Mouse (Mus musculus): ENCODE results near the gene Cth. TPM values are rescaled to one million over a fixed set of nuclear protein-coding genes. Genes with fewer than 3 reads are reported as not detected.

Gene Cth
- polyA plus RNA-seq, 1 experiment, result 147 TPM

- DNase-seq, result peak; percentile 88
- Histone ChIP-seq H3K4me1 (ENCODE audit: control insufficient read depth, insufficient read depth, low read length) (peaks cover 21% of the 10 kb centered on the region; the same call in 1 of the 2 replicates), H3K27me3 (replicated peaks; ENCODE audit: control insufficient read depth, insufficient read depth, low read length) (no peaks in the 10 kb centered on the region), H3K27ac (ENCODE audit: insufficient read depth, low read depth, low read length) (peak overlapping the region; percentile 86), H3K4me3 (ENCODE audit: insufficient read depth, low read depth, low read length) (no peak overlapping the region), H3K36me3 (ENCODE audit: control insufficient read depth, insufficient read depth, low read length) (peaks cover 8% of the 10 kb centered on the region)
- TF ChIP-seq POLR2A (IDR thresholded peaks at IDR 0.05; ENCODE audit: low read depth, low read length) (no peak), CTCF (conservative IDR thresholded peaks at IDR 0.05; ENCODE audit: insufficient read depth, insufficient read length, low read depth, low read length) (no peak)
- 31% methylated on average over 2 of the region's 2 CpGs for WGBS
Observed at GRCm38 (mm10) chr3:157912155-157912554, 12.7 kb downstream of the Cth start.

GRCm38 (mm10) chr3:157910262-157910661, 14.6 kb downstream of the Cth start:
- WGBS, result 60% methylated on average over 3 of the region's 3 CpGs
- no peak for DNase-seq

GRCm38 (mm10) chr3:157908166-157908565, 16.7 kb downstream of the Cth start:
- Histone ChIP-seq H3K4me1 (ENCODE audit: control insufficient read depth, insufficient read depth, low read length) (peaks cover 17% of the 10 kb centered on the region; the same call in 1 of the 2 replicates), H3K27me3 (replicated peaks; ENCODE audit: control insufficient read depth, insufficient read depth, low read length) (no peaks in the 10 kb centered on the region), H3K36me3 (ENCODE audit: control insufficient read depth, insufficient read depth, low read length) (peaks cover 12% of the 10 kb centered on the region), H3K4me3 (ENCODE audit: insufficient read depth, low read depth, low read length) (no peak overlapping the region), H3K27ac (ENCODE audit: insufficient read depth, low read depth, low read length) (no peak overlapping the region)
- no peak for DNase-seq
- TF ChIP-seq CTCF (conservative IDR thresholded peaks at IDR 0.05; ENCODE audit: insufficient read depth, insufficient read length, low read depth, low read length) (no peak), POLR2A (IDR thresholded peaks at IDR 0.05; ENCODE audit: low read depth, low read length) (no peak)
- 80% methylated on average over 3 of the region's 3 CpGs for WGBS

More at GRCm38 (mm10) chr3:157910262-157910661, 14.6 kb downstream of the Cth start:
- TF ChIP-seq POLR2A (IDR thresholded peaks at IDR 0.05; ENCODE audit: low read depth, low read length), result no peak
- no peak for TF ChIP-seq CTCF (conservative IDR thresholded peaks at IDR 0.05; ENCODE audit: insufficient read depth, insufficient read length, low read depth, low read length)
- H3K36me3 ChIP-seq (ENCODE audit: control insufficient read depth, insufficient read depth, low read length), result peaks cover 11% of the 10 kb centered on the region
- peaks cover 17% of the 10 kb centered on the region; the same call in 1 of the 2 replicates for H3K4me1 ChIP-seq (ENCODE audit: control insufficient read depth, insufficient read depth, low read length)
- no peaks in the 10 kb centered on the region for H3K27me3 ChIP-seq (replicated peaks; ENCODE audit: control insufficient read depth, insufficient read depth, low read length)
- H3K4me3 ChIP-seq (ENCODE audit: insufficient read depth, low read depth, low read length), result no peak overlapping the region
- no peak overlapping the region for H3K27ac ChIP-seq (ENCODE audit: insufficient read depth, low read depth, low read length)

DNA sequence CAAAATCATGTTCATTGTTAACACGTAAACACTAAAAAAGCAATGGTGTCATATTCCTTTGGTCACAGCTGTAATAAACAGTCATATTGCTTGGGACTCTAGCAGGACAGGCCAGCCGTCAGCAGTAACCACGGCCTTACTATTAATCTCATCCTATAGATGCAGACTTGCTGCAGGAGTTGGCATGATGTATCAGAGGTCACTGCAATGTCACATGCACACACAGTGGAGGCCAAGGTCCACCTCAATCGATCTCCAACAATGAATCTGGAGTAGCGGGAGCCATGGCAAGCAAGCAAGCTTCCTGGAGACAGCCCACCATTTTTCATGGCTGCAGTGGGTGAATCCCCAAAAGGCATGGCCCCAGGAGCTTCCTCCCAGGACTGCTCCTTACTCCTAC, 23.2 kb downstream of the Cth start:
- no peak for TF ChIP-seq CTCF (conservative IDR thresholded peaks at IDR 0.05; ENCODE audit: insufficient read depth, insufficient read length, low read depth, low read length)
- TF ChIP-seq POLR2A (IDR thresholded peaks at IDR 0.05; ENCODE audit: low read depth, low read length), result no peak

GRCm38 (mm10) chr3:157899986-157900385, 24.9 kb downstream of the Cth start:
- Histone ChIP-seq H3K4me3 (ENCODE audit: insufficient read depth, low read depth, low read length) (no peak overlapping the region), H3K4me1 (ENCODE audit: control insufficient read depth, insufficient read depth, low read length) (no peaks in the 10 kb centered on the region), H3K27me3 (replicated peaks; ENCODE audit: control insufficient read depth, insufficient read depth, low read length) (no peaks in the 10 kb centered on the region), H3K36me3 (ENCODE audit: control insufficient read depth, insufficient read depth, low read length) (peaks cover 5% of the 10 kb centered on the region), H3K27ac (ENCODE audit: insufficient read depth, low read depth, low read length) (no peak overlapping the region)
- DNase-seq, result peak; percentile 55
- 50% methylated on average over 1 of the region's 1 CpGs for WGBS
- no peak for TF ChIP-seq POLR2A (IDR thresholded peaks at IDR 0.05; ENCODE audit: low read depth, low read length)
- no peak for TF ChIP-seq CTCF (conservative IDR thresholded peaks at IDR 0.05; ENCODE audit: insufficient read depth, insufficient read length, low read depth, low read length)

More for the DNA sequence above, 23.2 kb downstream of the Cth start:
- 81% methylated on average over 5 of the region's 5 CpGs for whole genome bisulfite sequencing
- peaks cover 3% of the 10 kb centered on the region for H3K36me3 ChIP-seq (ENCODE audit: control insufficient read depth, insufficient read depth, low read length)
- DNase-seq, result no peak
- H3K4me3 ChIP-seq (ENCODE audit: insufficient read depth, low read depth, low read length), result no peak overlapping the region
- H3K4me1 ChIP-seq (ENCODE audit: control insufficient read depth, insufficient read depth, low read length), result no peaks in the 10 kb centered on the region
- H3K27ac ChIP-seq (ENCODE audit: insufficient read depth, low read depth, low read length), result no peak overlapping the region
- H3K27me3 ChIP-seq (replicated peaks; ENCODE audit: control insufficient read depth, insufficient read depth, low read length), result no peaks in the 10 kb centered on the region

- WGBS, result 89% methylated on average over 3 of the region's 3 CpGs
- H3K36me3 ChIP-seq (ENCODE audit: control insufficient read depth, insufficient read depth, low read length), result peaks cover 6% of the 10 kb centered on the region
Observed at GRCm38 (mm10) chr3:157897645-157898044, 27.2 kb downstream of the Cth start.

DNA sequence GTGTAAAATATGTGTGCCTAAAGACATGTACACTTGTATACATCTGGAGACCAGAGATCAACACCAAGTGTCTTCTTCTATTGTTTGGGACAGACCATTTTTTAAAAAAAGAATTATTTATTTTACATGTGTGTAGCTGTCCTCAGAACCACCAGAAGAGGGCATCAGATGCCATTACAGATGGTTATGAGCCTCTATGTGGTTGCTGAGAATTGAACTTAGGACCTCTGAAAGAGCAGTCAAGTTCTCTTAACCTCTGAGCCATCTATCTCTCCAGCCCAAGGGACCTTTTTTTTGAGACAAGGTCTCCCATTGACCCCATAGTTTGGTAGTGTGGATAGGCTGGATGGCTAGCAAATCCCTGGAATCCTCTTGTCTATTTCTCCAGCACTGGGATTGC, 33.1 kb downstream of the Cth start:
- TF ChIP-seq POLR2A (IDR thresholded peaks at IDR 0.05; ENCODE audit: low read depth, low read length) (no peak), CTCF (conservative IDR thresholded peaks at IDR 0.05; ENCODE audit: insufficient read depth, insufficient read length, low read depth, low read length) (no peak)
- H3K27ac ChIP-seq (ENCODE audit: insufficient read depth, low read depth, low read length), result no peak overlapping the region
- no peak overlapping the region for H3K4me3 ChIP-seq (ENCODE audit: insufficient read depth, low read depth, low read length)
- no peaks in the 10 kb centered on the region for H3K4me1 ChIP-seq (ENCODE audit: control insufficient read depth, insufficient read depth, low read length)
- peaks cover 4% of the 10 kb centered on the region for H3K36me3 ChIP-seq (ENCODE audit: control insufficient read depth, insufficient read depth, low read length)
- no peaks in the 10 kb centered on the region for H3K27me3 ChIP-seq (replicated peaks; ENCODE audit: control insufficient read depth, insufficient read depth, low read length)
- no peak for DNase-seq

More at GRCm38 (mm10) chr3:157897645-157898044, 27.2 kb downstream of the Cth start:
- Histone ChIP-seq H3K27ac (ENCODE audit: insufficient read depth, low read depth, low read length) (no peak overlapping the region), H3K27me3 (replicated peaks; ENCODE audit: control insufficient read depth, insufficient read depth, low read length) (no peaks in the 10 kb centered on the region), H3K4me3 (ENCODE audit: insufficient read depth, low read depth, low read length) (no peak overlapping the region), H3K4me1 (ENCODE audit: control insufficient read depth, insufficient read depth, low read length) (no peaks in the 10 kb centered on the region)
- no peak for DNase-seq
- no peak for TF ChIP-seq POLR2A (IDR thresholded peaks at IDR 0.05; ENCODE audit: low read depth, low read length)
- no peak for TF ChIP-seq CTCF (conservative IDR thresholded peaks at IDR 0.05; ENCODE audit: insufficient read depth, insufficient read length, low read depth, low read length)
